In the genomic region with DNA sequence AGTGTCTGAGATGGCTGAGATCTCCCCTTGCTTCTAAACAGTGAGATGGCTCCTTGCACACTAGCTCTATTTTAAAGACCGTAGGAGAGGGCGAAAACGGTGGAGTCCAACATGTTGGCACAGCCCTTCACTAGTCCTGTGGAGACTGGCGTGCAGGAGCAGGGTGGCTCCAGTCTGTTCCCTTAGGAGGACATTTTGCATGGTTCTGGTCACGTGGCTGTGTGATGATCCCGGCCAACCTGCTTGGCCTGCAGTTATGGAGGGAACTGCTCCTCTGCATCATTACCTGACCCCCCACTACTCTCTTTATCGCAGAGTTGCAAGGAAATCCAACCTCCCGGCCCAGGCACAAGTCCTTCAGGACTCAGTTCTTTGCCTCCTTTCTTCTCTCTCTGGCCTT, we compare ENCODE assay signal across 20 mouse cellular contexts. TPM values are rescaled to one million over a fixed set of nuclear protein-coding genes. Genes with fewer than 3 reads are reported as not detected.
DNase-seq lines count a peak whose midpoint lies in the region; ATAC-seq and TF ChIP-seq lines count a peak whose summit lies in the region.
"Had no signal": no experiment of that assay in that cellular context is flagged by ENCODE, and none has a peak within 500 bp of the region (broad histone marks: within the 10 kb centered on the region; RNA-seq: fewer than 3 reads in every experiment).

No protein-coding gene starts in this region.

- H3K4me2 ChIP-seq in lung, embryonic 15.5 days: peak overlapping the region; percentile 89
- H3K4me2 ChIP-seq in intestine, embryonic 15.5 days (replicated peaks): peak overlapping the region; percentile 93
- H3K4me2 ChIP-seq in stomach, postnatal 0 days (replicated peaks; ENCODE audit: low read depth): peak overlapping the region; percentile 79
- H3K4me2 ChIP-seq in forebrain, embryonic 14.5 days (ENCODE audit: low read length): no peak overlapping the region
- H3K4me2 ChIP-seq: embryonic facial prominence, embryonic 15.5 days; heart, embryonic 12.5 days; hindbrain, embryonic 15.5 days had no signal

- H3K27me3 ChIP-seq in lung, embryonic 15.5 days: peaks cover 29% of the 10 kb centered on the region
- H3K27me3 ChIP-seq in intestine, embryonic 15.5 days (replicated peaks): peaks cover 13% of the 10 kb centered on the region
- H3K27me3 ChIP-seq in small intestine, adult 2 months (ENCODE audit: control insufficient read depth, insufficient read depth, low read length): peaks cover 7% of the 10 kb centered on the region; the same call in 1 of the 2 replicates
- no peaks in the 10 kb centered on the region; the same call in 1 of the 2 replicates for H3K27me3 ChIP-seq in stomach, postnatal 0 days (ENCODE audit: control insufficient read depth, insufficient read depth, low read length)
- H3K27me3 ChIP-seq in forebrain, embryonic 14.5 days (replicated peaks; ENCODE audit: control insufficient read depth, insufficient read depth, low read length): peaks cover 46% of the 10 kb centered on the region

- no peak for ATAC-seq in lung, embryonic 15.5 days (ENCODE audit: borderline replicate concordance, extremely low read depth, low FRiP score, low TSS enrichment)
- ATAC-seq in intestine, embryonic 15.5 days: peak; percentile 55
- 0 out of 2 replicates have a peak, but pooled peaks have one; percentile 26 for ATAC-seq in stomach, postnatal 0 days (ENCODE audit: low FRiP score, low TSS enrichment)
- ATAC-seq in forebrain, embryonic 14.5 days: no peak
- ATAC-seq: forebrain, embryonic 16.5 days had no signal

- TF ChIP-seq CTCF in small intestine, adult 2 months (IDR thresholded peaks at IDR 0.05; ENCODE audit: extremely low read depth, insufficient read length, insufficient replicate concordance, low read depth, low read length): no peak
- no peak for TF ChIP-seq CTCF in stomach, postnatal 0 days (IDR thresholded peaks at IDR 0.05; ENCODE audit: low read depth)

- no peak overlapping the region for H3K27ac ChIP-seq in lung, embryonic 15.5 days
- peak overlapping the region; percentile 59 for H3K27ac ChIP-seq in intestine, embryonic 15.5 days
- peak overlapping the region; percentile 64; the same call in 1 of the 2 replicates for H3K27ac ChIP-seq in small intestine, adult 2 months (ENCODE audit: insufficient read depth, low read depth, low read length)
- 0 out of 2 replicates have a peak overlapping the region, but pooled peaks have one; percentile 50 for H3K27ac ChIP-seq in stomach, postnatal 0 days (replicated peaks)
- no peak overlapping the region for H3K27ac ChIP-seq in forebrain, embryonic 14.5 days (ENCODE audit: low read depth, low read length)
- H3K27ac ChIP-seq: embryonic facial prominence, embryonic 15.5 days; forebrain, embryonic 10.5 days; hindbrain, embryonic 15.5 days had no signal

- no peak overlapping the region for H3K4me3 ChIP-seq in lung, embryonic 15.5 days
- H3K4me3 ChIP-seq in intestine, embryonic 15.5 days (replicated peaks): peak overlapping the region; percentile 26
- H3K4me3 ChIP-seq in small intestine, adult 2 months (ENCODE audit: low read depth, low read length): peak overlapping the region; percentile 16
- H3K4me3 ChIP-seq in stomach, postnatal 0 days (ENCODE audit: low read depth, low read length): peak overlapping the region; percentile 1; the same call in 1 of the 2 replicates
- no peak overlapping the region for H3K4me3 ChIP-seq in forebrain, embryonic 14.5 days (ENCODE audit: low read depth, low read length)
- H3K4me3 ChIP-seq: embryonic facial prominence, embryonic 15.5 days; erythroblast, embryonic 14.5 days; forebrain, embryonic 10.5 days; heart, embryonic 12.5 days; hindbrain, embryonic 15.5 days had no signal

- H3K9me3 ChIP-seq in lung, embryonic 15.5 days: no peaks in the 10 kb centered on the region
- no peaks in the 10 kb centered on the region for H3K9me3 ChIP-seq in intestine, embryonic 15.5 days
- no peaks in the 10 kb centered on the region for H3K9me3 ChIP-seq in stomach, postnatal 0 days (ENCODE audit: control insufficient read depth, low read length)
- no peaks in the 10 kb centered on the region for H3K9me3 ChIP-seq in forebrain, embryonic 14.5 days (replicated peaks; ENCODE audit: control insufficient read depth, low read length)
- H3K9me3 ChIP-seq: embryonic facial prominence, embryonic 15.5 days; forebrain, embryonic 10.5 days; heart, embryonic 12.5 days; hindbrain, embryonic 15.5 days had no signal

- no peaks in the 10 kb centered on the region for H3K36me3 ChIP-seq in lung, embryonic 15.5 days
- H3K36me3 ChIP-seq in intestine, embryonic 15.5 days: no peaks in the 10 kb centered on the region
- H3K36me3 ChIP-seq in small intestine, adult 2 months (ENCODE audit: control insufficient read depth, insufficient read depth, low read length): no peaks in the 10 kb centered on the region
- no peaks in the 10 kb centered on the region for H3K36me3 ChIP-seq in stomach, postnatal 0 days (ENCODE audit: control insufficient read depth, insufficient read depth, low read length)
- no peaks in the 10 kb centered on the region for H3K36me3 ChIP-seq in forebrain, embryonic 14.5 days (ENCODE audit: control insufficient read depth, insufficient read depth, low read length)
- H3K36me3 ChIP-seq: embryonic facial prominence, embryonic 15.5 days; forebrain, embryonic 10.5 days; heart, embryonic 12.5 days; hindbrain, embryonic 15.5 days had no signal

- peaks cover 31% of the 10 kb centered on the region for H3K4me1 ChIP-seq in lung, embryonic 15.5 days
- peaks cover 14% of the 10 kb centered on the region for H3K4me1 ChIP-seq in intestine, embryonic 15.5 days (replicated peaks)
- H3K4me1 ChIP-seq in small intestine, adult 2 months (ENCODE audit: control insufficient read depth, insufficient read depth, insufficient read length, low read length): peaks cover 17% of the 10 kb centered on the region
- peaks cover 5% of the 10 kb centered on the region for H3K4me1 ChIP-seq in stomach, postnatal 0 days (replicated peaks; ENCODE audit: control insufficient read depth, insufficient read depth)
- H3K4me1 ChIP-seq in forebrain, embryonic 14.5 days (ENCODE audit: control insufficient read depth, insufficient read depth, low read length): no peaks in the 10 kb centered on the region

- TF ChIP-seq EP300 in stomach, postnatal 0 days (optimal IDR thresholded peaks at IDR 0.05): no peak

- no peak for TF ChIP-seq POLR2A in small intestine, adult 2 months (IDR thresholded peaks at IDR 0.05; ENCODE audit: low read depth, low read length)

- no peak for DNase-seq in lung, postnatal 10 days
- peak; percentile 52 for DNase-seq in stomach, postnatal 0 days (ENCODE audit: low spot score)
- no peak for DNase-seq in thymus, postnatal 36 days
- DNase-seq in forebrain, embryonic 14.5 days (ENCODE audit: low spot score): no peak
- DNase-seq: adrenal gland, adult 2 months; adrenal gland, postnatal 25 days; cerebellum, adult 18-20 months; cerebellum, adult 9-11 months; cerebellum, postnatal 36 days; gastrocnemius, postnatal 25 days; heart, postnatal 36 days had no signal

- H3K9ac ChIP-seq in lung, embryonic 15.5 days: no peak overlapping the region
- no peak overlapping the region for H3K9ac ChIP-seq in intestine, embryonic 15.5 days
- H3K9ac ChIP-seq in stomach, postnatal 0 days (ENCODE audit: low read length): no peak overlapping the region
- no peak overlapping the region for H3K9ac ChIP-seq in forebrain, embryonic 14.5 days (ENCODE audit: low read length)
- H3K9ac ChIP-seq: embryonic facial prominence, embryonic 15.5 days; heart, embryonic 12.5 days; hindbrain, embryonic 15.5 days had no signal

- 63% methylated on average over 8 of the region's 8 CpGs for WGBS in lung, embryonic 15.5 days
- WGBS in intestine, embryonic 15.5 days: 62% methylated on average over 8 of the region's 8 CpGs
- 29% methylated on average over 8 of the region's 8 CpGs for WGBS in small intestine, adult 2 months
- WGBS in stomach, postnatal 0 days: 57% methylated on average over 8 of the region's 8 CpGs
- WGBS in forebrain, embryonic 14.5 days: 78% methylated on average over 8 of the region's 8 CpGs

RNA-seq across cellular contexts. Expression of gene Clic6, which starts 15.0 kb away (rescaled TPM):
- polyA plus RNA-seq in lung, embryonic 15.5 days (2015; fragmentation: Nextera tagmentation; extraction: Ambion mirVana): 22.1 and 22.2 TPM in 2 replicates
- polyA plus RNA-seq in intestine, embryonic 15.5 days (2015; fragmentation: Nextera tagmentation; extraction: Ambion mirVana): 80.6 and 81.8 TPM in 2 replicates
- 1.4 and 2.1 TPM in 2 replicates for polyA plus RNA-seq in small intestine, adult 2 months (2012; rRNA removed)
- 38.5 and 48.4 TPM in 2 replicates for polyA plus RNA-seq in stomach, postnatal 0 days (2015; fragmentation: Nextera tagmentation; extraction: Ambion mirVana)
- polyA plus RNA-seq in forebrain, embryonic 14.5 days (2014; fragmentation: Nextera tagmentation; extraction: Ambion mirVana): 3.0 and 4.6 TPM in 2 replicates
- polyA plus RNA-seq: erythroblast, embryonic 14.5 days had no signal

RNA-seq across cellular contexts. Expression of gene Rcan1, which starts 29.9 kb away (rescaled TPM):
- polyA plus RNA-seq in lung, embryonic 15.5 days (2015; fragmentation: Nextera tagmentation; extraction: Ambion mirVana): 47.9 and 51.4 TPM in 2 replicates
- polyA plus RNA-seq in intestine, embryonic 15.5 days (2015; fragmentation: Nextera tagmentation; extraction: Ambion mirVana): 23.5 and 24.0 TPM in 2 replicates
- 7.3 and 9.7 TPM in 2 replicates for polyA plus RNA-seq in small intestine, adult 2 months (2012; rRNA removed)
- 24.8 and 28.6 TPM in 2 replicates for polyA plus RNA-seq in stomach, postnatal 0 days (2015; fragmentation: Nextera tagmentation; extraction: Ambion mirVana)
- polyA plus RNA-seq in forebrain, embryonic 14.5 days (2014; fragmentation: Nextera tagmentation; extraction: Ambion mirVana): 46.3 and 49.0 TPM in 2 replicates

Comparison
In these comparisons a context has a peak if more than half of its experiments do, and no peak if none do; other contexts are left out.
1. ATAC-seq: peak in intestine, embryonic 15.5 days (single experiment) and stomach, postnatal 0 days (single experiment); none in lung, embryonic 15.5 days (single experiment) and forebrain, embryonic 14.5 days (single experiment).
2. H3K27ac ChIP-seq: peak in intestine, embryonic 15.5 days (single experiment), small intestine, adult 2 months (single experiment) and stomach, postnatal 0 days (single experiment); none in lung, embryonic 15.5 days (single experiment) and forebrain, embryonic 14.5 days (single experiment).
3. H3K4me3 ChIP-seq: peak in intestine, embryonic 15.5 days (single experiment), small intestine, adult 2 months (single experiment) and stomach, postnatal 0 days (single experiment); none in lung, embryonic 15.5 days (single experiment) and forebrain, embryonic 14.5 days (single experiment).